Mouse (Mus musculus): ENCODE measurements at regions not wholly inside any gene's neighbourhood (a gene's known extent, or its start where the extent isn't known, plus 50 kb on each side); places are given as distances from the start of the nearest gene placed in this dataset.

GRCm38 (mm10) chr8:87370194-87370593, 102.2 kb downstream of the Cbln1 start:
- no peak for TF ChIP-seq CTCF (IDR thresholded peaks at IDR 0.05; ENCODE audit: insufficient read depth, low read depth, low read length)
- no peak for TF ChIP-seq POLR2A (IDR thresholded peaks at IDR 0.05; ENCODE audit: insufficient read depth, low read depth, low read length)
